Comparison of ENCODE assay signal across 21 mouse cellular contexts in genomic region chr11:107435776-107436449, GRCm38 (mm10).
"Had no signal": no experiment of that assay in that cellular context is flagged by ENCODE, and none has a peak within 500 bp of the region (broad histone marks: within the 10 kb centered on the region; RNA-seq: fewer than 3 reads in every experiment).

No protein-coding gene starts in this region.

- H3K4me2 ChIP-seq: limb, embryonic 13.5 days; liver, embryonic 12.5 days; liver, embryonic 15.5 days; lung, embryonic 15.5 days; midbrain, embryonic 13.5 days; neural tube, embryonic 12.5 days; neural tube, embryonic 15.5 days had no signal

- H3K4me3 ChIP-seq: limb, embryonic 10.5 days; limb, embryonic 13.5 days; liver, embryonic 12.5 days; liver, embryonic 15.5 days; lung, embryonic 15.5 days; midbrain, embryonic 10.5 days; midbrain, embryonic 13.5 days; neural tube, embryonic 12.5 days; neural tube, embryonic 15.5 days had no signal

- H3K9ac ChIP-seq: limb, embryonic 13.5 days; liver, embryonic 12.5 days; liver, embryonic 15.5 days; lung, embryonic 15.5 days; midbrain, embryonic 13.5 days; neural tube, embryonic 12.5 days; neural tube, embryonic 15.5 days had no signal

- ATAC-seq: liver, embryonic 12.5 days; midbrain, embryonic 13.5 days had no signal

- H3K36me3 ChIP-seq: liver, embryonic 15.5 days; lung, embryonic 15.5 days; midbrain, embryonic 13.5 days; neural tube, embryonic 12.5 days; neural tube, embryonic 15.5 days had no signal

- DNase-seq: kidney, adult 9 months; kidney, postnatal 14 days; kidney, postnatal 4 days; liver; lung, postnatal 14 days; right cerebral cortex, adult 18-20 months; right cerebral cortex, postnatal 14 days; right cerebral cortex, postnatal 4 days; thymus, adult 2 months; thymus, postnatal 25 days had no signal

- H3K27me3 ChIP-seq: limb, embryonic 13.5 days; liver, embryonic 12.5 days; liver, embryonic 15.5 days; lung, embryonic 15.5 days; midbrain, embryonic 13.5 days; neural tube, embryonic 12.5 days; neural tube, embryonic 15.5 days had no signal

- H3K27ac ChIP-seq: limb, embryonic 10.5 days; limb, embryonic 13.5 days; liver, embryonic 12.5 days; liver, embryonic 15.5 days; lung, embryonic 15.5 days; macrophage; midbrain, embryonic 10.5 days; midbrain, embryonic 13.5 days; neural tube, embryonic 12.5 days; neural tube, embryonic 15.5 days; stomach, postnatal 0 days had no signal

- H3K9me3 ChIP-seq: limb, embryonic 10.5 days; liver, embryonic 15.5 days; lung, embryonic 15.5 days; midbrain, embryonic 13.5 days; neural tube, embryonic 15.5 days had no signal
